Mouse (Mus musculus) adrenal gland, adult 18-20 months (tissue): ENCODE data around the gene Nup155. TPM values are rescaled to one million over a fixed set of nuclear protein-coding genes. Genes with fewer than 3 reads are reported as not detected.

Source experiments
- DNase-seq, 2 experiments: peaks; one replicate each; pipeline ENCODE4 v3.0.0; 2021 to 2022; ENCODE audit warnings: low spot score in 2 of 2
- total RNA-seq, 2 experiments: library from RNA; stranded (reverse); gene quantifications; 1 replicate in 1 of 2; 2 replicates in 1 of 2; pipeline ENCODE4 v1.2.3; 2021

The Nup155 gene
- total RNA-seq, 2 experiments from 2014 or later, result 12.2 to 15.9 TPM

- no peak for DNase-seq
Measured at GRCm38 (mm10) chr15:8189563-8189962, 80.5 kb downstream of the Nup155 start.

DNA sequence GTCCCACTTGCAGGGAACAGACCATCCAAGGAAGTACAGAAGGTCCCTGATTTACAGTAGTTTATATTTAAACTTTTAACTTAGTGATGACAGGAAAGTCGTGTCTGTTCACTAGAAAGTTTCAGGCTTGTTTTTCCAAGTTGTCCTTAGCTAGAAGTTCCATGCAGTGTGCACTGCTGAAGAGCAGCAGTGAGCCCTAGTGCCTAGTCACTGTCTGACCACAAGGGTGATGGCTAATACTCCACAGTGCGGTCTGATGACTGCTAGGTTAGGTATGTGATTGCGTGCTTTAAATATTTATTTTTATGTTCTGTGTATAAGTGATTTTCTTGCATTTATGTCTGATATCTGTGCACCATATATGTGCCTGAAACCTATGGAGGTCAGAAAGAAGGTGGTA, 81.4 kb downstream of the Nup155 start:
- no peak for DNase-seq

GRCm38 (mm10) chr15:8200317-8200716, 91.2 kb downstream of the Nup155 start:
- DNase-seq, result no peak

GRCm38 (mm10) chr15:8208362-8208761, 99.3 kb downstream of the Nup155 start:
- no peak for DNase-seq

Other genes starting within 250 kb of the Nup155 start
- 10 to 100 TPM; 30.1 to 31.1 TPM for gene Wdr70, start 10.1 kb upstream of the Nup155 start, total RNA-seq
- 1 to 10 TPM; 7.2 to 9.1 TPM for gene Cplane1, start 59.8 kb downstream of the Nup155 start, total RNA-seq